Mouse (Mus musculus): ENCODE measurements around the gene Ccdc105.

DNA sequence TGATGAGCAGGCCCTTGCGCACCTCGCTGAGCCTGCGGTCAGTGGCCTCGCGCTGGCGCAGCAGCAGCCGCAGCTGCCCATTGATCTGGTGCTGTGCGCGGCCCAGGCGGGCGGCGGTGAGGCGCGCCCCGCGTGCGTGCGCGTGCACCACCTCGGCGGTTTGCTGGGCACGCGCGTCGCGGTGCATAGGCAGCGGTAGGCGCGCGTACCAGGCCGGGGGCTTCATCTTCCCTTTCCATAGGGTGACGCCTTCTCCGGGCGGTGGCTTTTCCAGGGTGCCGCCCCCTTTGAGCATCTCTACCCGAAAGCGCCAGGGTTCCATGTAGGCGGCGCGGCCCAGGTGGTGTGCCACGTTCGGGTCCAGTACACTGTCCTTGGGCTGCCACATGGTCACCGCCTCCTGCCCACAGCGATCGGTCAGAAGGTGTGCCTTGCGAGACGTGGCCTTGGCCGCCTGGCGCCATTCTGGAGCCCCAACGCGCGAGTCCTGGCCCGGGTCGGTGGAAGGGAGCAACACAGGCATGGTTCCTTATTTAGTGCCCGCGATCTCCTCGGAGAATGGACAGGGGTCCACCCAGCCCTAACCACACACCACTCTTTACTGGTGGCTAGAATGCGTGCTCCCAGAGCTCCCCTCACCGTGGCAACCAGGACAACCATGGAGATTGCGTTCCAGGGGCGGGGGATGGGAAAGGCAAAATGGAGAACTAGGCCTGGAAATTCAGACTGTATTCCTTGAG lies at the start of gene Ccdc105:
- TF ChIP-seq CTCF (IDR thresholded peaks at IDR 0.05; ENCODE audit: low read depth, low read length) (no peak), POLR2A (IDR thresholded peaks at IDR 0.05; ENCODE audit: extremely low read depth, insufficient read depth, low read length) (no peak)
